ENCODE assay signal across 18 mouse cellular contexts in the genomic region with DNA sequence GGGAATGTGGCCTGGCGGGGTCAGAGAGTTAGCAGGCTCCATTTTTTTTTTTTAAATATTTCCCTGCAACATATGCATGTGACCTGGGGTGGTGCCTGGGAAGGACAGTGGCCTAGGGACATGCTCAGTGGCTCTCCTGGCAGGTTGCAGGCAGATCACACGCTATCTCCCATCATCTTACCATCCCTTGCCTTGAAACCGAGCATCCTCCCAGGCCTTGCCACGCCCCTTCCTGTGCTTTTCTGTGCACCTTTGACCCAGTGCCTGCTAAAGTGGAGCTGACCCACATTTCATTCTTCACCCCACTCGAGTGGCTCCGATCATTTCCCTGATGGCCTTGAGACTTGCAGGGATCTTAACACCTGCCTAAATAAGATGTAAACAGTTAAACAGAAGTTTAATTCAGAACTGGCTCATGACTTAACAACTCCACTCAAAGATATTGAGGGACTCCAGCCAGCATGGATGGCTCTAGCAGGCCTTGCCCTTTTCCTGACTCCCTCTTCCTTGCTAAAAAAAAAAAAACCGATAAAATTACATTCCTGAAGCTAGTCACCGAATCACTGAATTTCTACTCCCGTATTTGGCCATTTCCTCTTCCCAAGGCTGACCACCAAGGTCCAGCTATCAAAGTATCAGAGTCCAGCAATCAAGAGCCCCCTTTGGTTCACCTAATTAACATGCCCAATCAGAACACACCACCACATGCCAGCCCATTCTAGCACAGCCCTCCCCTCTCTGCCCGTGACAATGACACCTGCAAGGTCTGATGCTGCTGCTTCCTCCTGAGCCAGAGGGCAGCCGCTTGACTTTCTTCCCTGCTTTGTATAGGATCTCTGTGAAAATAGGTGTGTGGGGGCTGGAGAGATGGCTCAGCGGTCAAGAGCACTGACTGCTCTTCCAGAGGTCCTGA. TPM values are rescaled to one million over a fixed set of nuclear protein-coding genes. Genes with fewer than 3 reads are reported as not detected.
A peak's percentile ranks its signal among the peaks of the same experiment; 100 is the strongest.
DNase-seq lines count a peak whose midpoint lies in the region; ATAC-seq and TF ChIP-seq lines count a peak whose summit lies in the region.
"Had no signal": no experiment of that assay in that cellular context is flagged by ENCODE, and none has a peak within 500 bp of the region (broad histone marks: within the 10 kb centered on the region; RNA-seq: fewer than 3 reads in every experiment).

No protein-coding gene starts in this region.

- H3K27ac ChIP-seq in kidney, embryonic 14.5 days (ENCODE audit: low read depth, low read length), result no peak overlapping the region
- H3K27ac ChIP-seq in ES-Bruce4 (ENCODE audit: insufficient read depth, low read length), result peak overlapping the region; percentile 29
- peak overlapping the region; percentile 37 for H3K27ac ChIP-seq in brown adipose tissue, adult 24 weeks (replicated peaks; ENCODE audit: low read depth, low read length)
- no peak overlapping the region for H3K27ac ChIP-seq in forebrain, embryonic 15.5 days (replicated peaks)
- H3K27ac ChIP-seq: forebrain, embryonic 12.5 days; heart, adult 2 months; hindbrain, postnatal 0 days; limb, embryonic 15.5 days; midbrain, embryonic 15.5 days had no signal

- TF ChIP-seq EP300 in ES-Bruce4 (IDR thresholded peaks at IDR 0.05; ENCODE audit: insufficient read depth, low read depth, low read length), result no peak

- no peak for TF ChIP-seq POLR2A in ES-Bruce4 (IDR thresholded peaks at IDR 0.05; ENCODE audit: insufficient read depth, low read length)

- ATAC-seq in kidney, embryonic 14.5 days (ENCODE audit: low FRiP score, low TSS enrichment), result peak; percentile 55; the same call in 1 of the 2 replicates
- ATAC-seq in forebrain, embryonic 15.5 days (replicated peaks), result no peak
- ATAC-seq: hindbrain, postnatal 0 days; midbrain, embryonic 15.5 days had no signal

- H3K9me3 ChIP-seq in kidney, embryonic 14.5 days (ENCODE audit: control insufficient read depth, low read length), result no peaks in the 10 kb centered on the region
- H3K9me3 ChIP-seq in ES-Bruce4 (replicated peaks; ENCODE audit: control insufficient read depth, insufficient read depth, low read length, poor library complexity, severe bottlenecking), result no peaks in the 10 kb centered on the region
- H3K9me3 ChIP-seq in forebrain, embryonic 15.5 days, result no peaks in the 10 kb centered on the region
- H3K9me3 ChIP-seq: limb, embryonic 15.5 days; midbrain, embryonic 15.5 days had no signal

- H3K4me3 ChIP-seq in kidney, embryonic 14.5 days (ENCODE audit: low read length), result no peak overlapping the region
- peak overlapping the region; percentile 66 for H3K4me3 ChIP-seq in ES-Bruce4 (ENCODE audit: low read depth, low read length)
- no peak overlapping the region for H3K4me3 ChIP-seq in brown adipose tissue, adult 24 weeks (ENCODE audit: insufficient read depth, low read depth, low read length)
- H3K4me3 ChIP-seq in forebrain, embryonic 15.5 days, result no peak overlapping the region
- H3K4me3 ChIP-seq: forebrain, embryonic 12.5 days; heart, adult 2 months; limb, embryonic 15.5 days; midbrain, embryonic 15.5 days had no signal

- no peak for TF ChIP-seq CTCF in ES-Bruce4 (IDR thresholded peaks at IDR 0.05; ENCODE audit: low read depth, low read length)

- H3K27me3 ChIP-seq in kidney, embryonic 14.5 days (ENCODE audit: control insufficient read depth, insufficient read depth, low read length), result no peaks in the 10 kb centered on the region
- H3K27me3 ChIP-seq in ES-Bruce4 (ENCODE audit: control insufficient read depth, insufficient read depth, low read length, poor library complexity, severe bottlenecking), result no peaks in the 10 kb centered on the region
- H3K27me3 ChIP-seq in forebrain, embryonic 15.5 days, result no peaks in the 10 kb centered on the region
- H3K27me3 ChIP-seq: forebrain, embryonic 12.5 days; limb, embryonic 15.5 days; midbrain, embryonic 15.5 days had no signal

- peaks cover 5% of the 10 kb centered on the region; the same call in 1 of the 2 replicates for H3K4me1 ChIP-seq in kidney, embryonic 14.5 days (ENCODE audit: control insufficient read depth, insufficient read depth, low read length)
- peaks cover 7% of the 10 kb centered on the region for H3K4me1 ChIP-seq in ES-Bruce4 (ENCODE audit: control insufficient read depth, insufficient read depth, low read length)
- peaks cover 2% of the 10 kb centered on the region; the same call in 1 of the 2 replicates for H3K4me1 ChIP-seq in brown adipose tissue, adult 24 weeks (ENCODE audit: control insufficient read depth, insufficient read depth, insufficient read length, low read length)
- no peaks in the 10 kb centered on the region for H3K4me1 ChIP-seq in forebrain, embryonic 15.5 days
- H3K4me1 ChIP-seq: forebrain, embryonic 12.5 days; midbrain, embryonic 15.5 days had no signal

- no peak for DNase-seq in kidney, adult 8-10 months
- DNase-seq in CD4-positive helper T cell, adult 2 months (ENCODE audit: low read depth, low spot score), result peak; percentile 58
- DNase-seq in thymus, postnatal 36 days, result no peak
- DNase-seq: cerebellum, adult 9-10 months; heart, adult 2 months; heart, postnatal 4 days; kidney, postnatal 25 days; lung, adult 2 months; right cerebral cortex, postnatal 4 days; thymus, adult 18-20 months had no signal

- H3K36me3 ChIP-seq in kidney, embryonic 14.5 days (ENCODE audit: control insufficient read depth, insufficient read depth, low read length), result no peaks in the 10 kb centered on the region
- H3K36me3 ChIP-seq in ES-Bruce4 (ENCODE audit: control insufficient read depth, insufficient read depth, low read length, poor library complexity, severe bottlenecking), result no peaks in the 10 kb centered on the region
- H3K36me3 ChIP-seq in forebrain, embryonic 15.5 days, result no peaks in the 10 kb centered on the region
- H3K36me3 ChIP-seq: midbrain, embryonic 15.5 days had no signal

- no peak overlapping the region for H3K4me2 ChIP-seq in kidney, embryonic 14.5 days (replicated peaks; ENCODE audit: low read depth, low read length)
- H3K4me2 ChIP-seq in forebrain, embryonic 15.5 days (replicated peaks), result no peak overlapping the region
- H3K4me2 ChIP-seq: forebrain, embryonic 12.5 days; limb, embryonic 15.5 days; midbrain, embryonic 15.5 days had no signal

- WGBS in kidney, embryonic 14.5 days, result 59% methylated on average over 12 of the region's 12 CpGs
- 92% methylated on average over 12 of the region's 12 CpGs for WGBS in forebrain, embryonic 15.5 days

- H3K9ac ChIP-seq in kidney, embryonic 14.5 days (ENCODE audit: low read depth, low read length), result no peak overlapping the region
- H3K9ac ChIP-seq in ES-Bruce4 (ENCODE audit: low read depth, poor library complexity, severe bottlenecking), result peak overlapping the region; percentile 12; the same call in 1 of the 2 replicates
- H3K9ac ChIP-seq in forebrain, embryonic 15.5 days (replicated peaks), result no peak overlapping the region
- H3K9ac ChIP-seq: forebrain, embryonic 12.5 days; limb, embryonic 15.5 days; midbrain, embryonic 15.5 days had no signal

RNA-seq across cellular contexts. Expression of a gene that starts 27.4 kb away (rescaled TPM):
- polyA plus RNA-seq in kidney, embryonic 14.5 days (2014; fragmentation: Nextera tagmentation; extraction: Ambion mirVana), result 36.2 and 36.8 TPM in 2 replicates
- 21.6 and 27.1 TPM in 2 replicates for polyA plus RNA-seq in ES-Bruce4 (2011; ENCODE audit: insufficient read depth, insufficient read length, low read depth, missing spikeins)
- 0.83 and 0.95 TPM in 2 replicates for polyA plus RNA-seq in brown adipose tissue, adult 24 weeks (2012; ENCODE audit: insufficient read depth, insufficient read length, missing spikeins)
- polyA plus RNA-seq in forebrain, embryonic 15.5 days (2015; fragmentation: Nextera tagmentation; extraction: Ambion mirVana), result 32.4 and 37.5 TPM in 2 replicates

Comparison
In these comparisons a context has a peak if more than half of its experiments do, and no peak if none do; other contexts are left out.
1. H3K27ac ChIP-seq: peak in ES-Bruce4 (single experiment) and brown adipose tissue, adult 24 weeks (single experiment); none in kidney, embryonic 14.5 days (single experiment) and forebrain, embryonic 15.5 days (single experiment).
2. RNA of a gene that starts 27.4 kb away (polyA plus RNA-seq): 36.2 to 36.8 TPM in kidney, embryonic 14.5 days, 32.4 to 37.5 TPM in forebrain, embryonic 15.5 days and 21.6 to 27.1 TPM in ES-Bruce4; 0.83 to 0.95 TPM in brown adipose tissue, adult 24 weeks; every median in the first group is over 10 times any median in the second.